Mouse (Mus musculus): Measurements from ENCODE around the gene Psme2b.
"Not testable (repeated sequence)": the region's sequence is repeated elsewhere in the genome, so short reads cannot be mapped to it uniquely, and the experiment has no call there.

Gene Psme2b

GRCm38 (mm10) chr11:48946090-48946489 is at the start of gene Psme2b:
Gene Psme2b, minus strand, starts transcription at chr11:48946190.
- not testable (repeated sequence) for DNase-seq

- DNase-seq, result not testable (repeated sequence)
Measured at GRCm38 (mm10) chr11:48994018-48994417, 48.0 kb upstream of the Psme2b start, which contains the start of gene Tgtp1. Gene Tgtp1, minus strand, starts transcription at chr11:48994172.

- not testable (repeated sequence) for DNase-seq
Measured at GRCm38 (mm10) chr11:48993296-48993695, 47.3 kb upstream of the Psme2b start.

GRCm38 (mm10) chr11:48991740-48992520 is 45.9 kb upstream of the Psme2b start, which contains the start of gene Gm12185:
Gene Gm12185, minus strand, starts transcription at chr11:48992226.
- not testable (repeated sequence) for DNase-seq

GRCm38 (mm10) chr11:48989981-48990380 is 44.0 kb upstream of the Psme2b start:
- DNase-seq, result not testable (repeated sequence)

- not testable (repeated sequence) for DNase-seq
Measured at GRCm38 (mm10) chr11:48988219-48988618, 42.2 kb upstream of the Psme2b start.

GRCm38 (mm10) chr11:48982848-48983247 is 36.9 kb upstream of the Psme2b start:
- DNase-seq, result not testable (repeated sequence)

- DNase-seq, result not testable (repeated sequence)
Measured at GRCm38 (mm10) chr11:48980052-48980451, 34.1 kb upstream of the Psme2b start.

GRCm38 (mm10) chr11:48979251-48979650 is 33.3 kb upstream of the Psme2b start, which contains the start of gene 9930111J21Rik1:
Gene 9930111J21Rik1, minus strand, starts transcription at chr11:48979398.
- DNase-seq, result not testable (repeated sequence)

GRCm38 (mm10) chr11:48978240-48978939 is 32.4 kb upstream of the Psme2b start, which contains the start of gene Olfr56:
Gene Olfr56, plus strand, starts transcription at chr11:48978889.
- DNase-seq, result not testable (repeated sequence)

- DNase-seq, result not testable (repeated sequence)
Measured at GRCm38 (mm10) chr11:48974686-48975085, 28.7 kb upstream of the Psme2b start.

GRCm38 (mm10) chr11:48939286-48939685 is 6.7 kb downstream of the Psme2b start:
- DNase-seq, result not testable (repeated sequence)

GRCm38 (mm10) chr11:48935291-48935690 is 10.7 kb downstream of the Psme2b start:
- DNase-seq, result not testable (repeated sequence)

- DNase-seq, result not testable (repeated sequence)
Measured at GRCm38 (mm10) chr11:48933923-48934322, 12.1 kb downstream of the Psme2b start.

- DNase-seq, result not testable (repeated sequence)
Measured at GRCm38 (mm10) chr11:48933422-48933821, 12.6 kb downstream of the Psme2b start.

GRCm38 (mm10) chr11:48928068-48928467 is 17.9 kb downstream of the Psme2b start:
- not testable (repeated sequence) for DNase-seq

- DNase-seq, result not testable (repeated sequence)
Measured at GRCm38 (mm10) chr11:48926437-48926836, 19.6 kb downstream of the Psme2b start.

GRCm38 (mm10) chr11:48923818-48924217 is 22.2 kb downstream of the Psme2b start:
- DNase-seq, result not testable (repeated sequence)

- DNase-seq, result no peak
Measured at GRCm38 (mm10) chr11:48918380-48918779, 27.6 kb downstream of the Psme2b start.

- DNase-seq, result no peak
Measured at GRCm38 (mm10) chr11:48913611-48914010, 32.4 kb downstream of the Psme2b start.

GRCm38 (mm10) chr11:48908459-48908858 is 37.5 kb downstream of the Psme2b start:
- no peak for DNase-seq

- DNase-seq, result no peak
Measured at GRCm38 (mm10) chr11:48902021-48902420, 44.0 kb downstream of the Psme2b start, which contains the start of gene Gm5431. Gene Gm5431, minus strand, starts transcription at chr11:48902214.

GRCm38 (mm10) chr11:48901567-48901930 is 44.4 kb downstream of the Psme2b start:
- DNase-seq, result not testable (repeated sequence)

Data from embryo, embryonic 11 days (tissue).